Mouse (Mus musculus) retina, adult 2 months (tissue): ENCODE measurements around the gene Enoph1.

Source experiments
- DNase-seq: peaks from one replicate; pipeline ENCODE4 v3.0.0-alpha.2; 2012; ENCODE audit warnings: low read depth, low spot score

Enoph1 gene

GRCm38 (mm10) chr5:100079040-100079930 lies 39.5 kb downstream of the Enoph1 start:
- DNase-seq: no peak

GRCm38 (mm10) chr5:100079931-100080275 lies 40.1 kb downstream of the Enoph1 start:
- no peak for DNase-seq

GRCm38 (mm10) chr5:100082006-100082405 lies 42.2 kb downstream of the Enoph1 start:
- no peak for DNase-seq

- DNase-seq: no peak
These were observed 44.3 kb downstream of the Enoph1 start for GRCm38 (mm10) chr5:100083953-100084562.

GRCm38 (mm10) chr5:100085097-100085496 lies 45.3 kb downstream of the Enoph1 start:
- DNase-seq: no peak

- DNase-seq: no peak
These were observed 50.9 kb downstream of the Enoph1 start for GRCm38 (mm10) chr5:100090515-100091262.

- DNase-seq: no peak
These were observed 51.4 kb downstream of the Enoph1 start for GRCm38 (mm10) chr5:100091263-100091594.

- no peak for DNase-seq
These were observed 51.8 kb downstream of the Enoph1 start for GRCm38 (mm10) chr5:100091602-100092001.

- no peak for DNase-seq
These were observed 57.2 kb downstream of the Enoph1 start for GRCm38 (mm10) chr5:100096955-100097354.

GRCm38 (mm10) chr5:100097967-100098366 lies 58.2 kb downstream of the Enoph1 start:
- DNase-seq: no peak

- DNase-seq: no peak
These were observed 62.6 kb downstream of the Enoph1 start for GRCm38 (mm10) chr5:100102395-100102794.

GRCm38 (mm10) chr5:100108866-100109265 lies 69.1 kb downstream of the Enoph1 start:
- DNase-seq: no peak

- no peak for DNase-seq
These were observed 69.9 kb downstream of the Enoph1 start for GRCm38 (mm10) chr5:100109543-100110282.

- DNase-seq: no peak
These were observed 70.8 kb downstream of the Enoph1 start for GRCm38 (mm10) chr5:100110581-100110980.

GRCm38 (mm10) chr5:100113403-100113802 lies 73.6 kb downstream of the Enoph1 start:
- no peak for DNase-seq
